Mouse (Mus musculus): ENCODE measurements around the gene Shisal2a.

DNA sequence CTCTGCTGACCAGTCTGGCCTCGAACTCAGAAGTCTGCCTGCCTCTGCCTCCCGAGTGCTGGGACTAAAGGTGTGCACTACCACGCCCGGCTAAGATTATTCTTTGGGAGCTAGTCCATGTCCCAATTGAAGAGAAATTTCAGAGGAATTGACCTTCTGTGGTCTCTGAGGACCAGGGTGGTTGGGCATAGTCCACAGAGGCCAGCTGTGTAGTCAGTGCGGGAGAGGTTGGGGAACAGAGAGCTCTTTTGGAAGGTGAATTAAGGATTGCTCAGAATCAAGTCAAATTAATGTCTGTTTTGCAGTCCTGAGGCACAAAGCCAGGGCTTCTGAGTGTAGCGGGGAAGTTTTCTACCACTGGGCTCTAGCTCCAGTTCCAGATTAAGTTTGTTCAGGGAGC is 53.3 kb downstream of the Shisal2a start:
- TF ChIP-seq EP300 (IDR thresholded peaks at IDR 0.05; ENCODE audit: low read depth) (no peak), CTCF (IDR thresholded peaks at IDR 0.05; ENCODE audit: low read depth) (no peak)

Data from liver, embryonic 14.5 days (tissue).